Mouse (Mus musculus) heart, embryonic 14.5 days (tissue): ENCODE measurements around the gene Lsm10. TPM values are rescaled to one million over a fixed set of nuclear protein-coding genes. Genes with fewer than 3 reads are reported as not detected.

Experiments used
- ATAC-seq: fragments of 200-750 bp; cut with Nextera tagmentation; 2 replicates; pipeline ENCODE4 v1.8.0; 2017; ENCODE audit warnings: low read depth, moderate TSS enrichment; ENCODE audit not compliant: insufficient number of reproducible peaks, insufficient read depth, low FRiP score
- H3K27ac ChIP-seq, 2 experiments: fragments of 200-500 bp in 1 of 2; fragments of 300-500 bp in 1 of 2; sonication (generic) in 1 of 2; replicated peaks in 1 of 2; 2 replicates each; pipeline ENCODE4 v1.5.1; 2012 to 2014; ENCODE audit warnings: low read depth in 2 of 2, low read length in 2 of 2, control low read depth in 1 of 2, mild to moderate bottlenecking in 1 of 2, mixed read lengths in 1 of 2; ENCODE audit not compliant: control insufficient read depth in 1 of 2, insufficient read depth in 1 of 2
- H3K27me3 ChIP-seq: fragments of 300-500 bp; sonication (generic); 2 replicates; pipeline ENCODE4 v1.6.1; 2014; ENCODE audit warnings: mild to moderate bottlenecking, low read length, control low read depth; ENCODE audit not compliant: control insufficient read depth, insufficient read depth
- H3K36me3 ChIP-seq: fragments of 300-500 bp; sonication (generic); 2 replicates; pipeline ENCODE4 v1.6.1; 2014; ENCODE audit warnings: mild to moderate bottlenecking, control low read depth, low read length, mixed read lengths; ENCODE audit not compliant: control insufficient read depth, insufficient read depth
- H3K4me1 ChIP-seq, 2 experiments: fragments of 200-500 bp in 1 of 2; fragments of 300-500 bp in 1 of 2; sonication (generic) in 1 of 2; 2 replicates each; pipeline ENCODE4 v1.6.1; 2012 to 2014; ENCODE audit warnings: low read length in 2 of 2, control low read depth in 1 of 2, mixed read lengths in 1 of 2; ENCODE audit not compliant: control insufficient read depth in 2 of 2, insufficient read depth in 2 of 2
- H3K4me2 ChIP-seq: fragments of 300-500 bp; sonication (generic); 2 replicates; pipeline ENCODE4 v1.6.1; 2014; ENCODE audit warnings: mild to moderate bottlenecking, low read length
- H3K4me3 ChIP-seq, 2 experiments: fragments of 200-500 bp in 1 of 2; fragments of 300-500 bp in 1 of 2; sonication (generic) in 1 of 2; 2 replicates each; pipeline ENCODE4 v1.5.1; 2012 to 2014; ENCODE audit warnings: low read length in 2 of 2, mild to moderate bottlenecking in 2 of 2, control low read depth in 1 of 2, low read depth in 1 of 2, moderate library complexity in 1 of 2; ENCODE audit not compliant: control insufficient read depth in 1 of 2, insufficient read depth in 1 of 2
- H3K9ac ChIP-seq: fragments of 300-500 bp; sonication (generic); 2 replicates; pipeline ENCODE4 v1.6.1; 2014; ENCODE audit warnings: mild to moderate bottlenecking, low read length
- H3K9me3 ChIP-seq: fragments of 300-500 bp; sonication (generic); 2 replicates; pipeline ENCODE4 v1.6.1; 2016; ENCODE audit warnings: low read length, control low read depth; ENCODE audit not compliant: control insufficient read depth
- WGBS: fragments of 180-500 bp; shearing (Covaris S2); extraction: QIAGEN DNeasy Blood & Tissue Kit; methylation state at CpG from one replicate; pipeline ENCODE4 v1.1.7; 2014; 5-methylcytosine and 5-hydroxymethylcytosine counted together
- polyA plus RNA-seq: library from polyadenylated mRNA; unstranded; fragments of >200 nt; fragmentation: Nextera tagmentation; extraction: Ambion mirVana; gene quantifications from 2 replicates; pipeline ENCODE4 v1.2.1, GENCODE M21; 2014

Lsm10 gene
- polyA plus RNA-seq, 1 experiment from 2014 or later = 49.1 TPM

GRCm38 (mm10) chr4:126105131-126105783 lies 8.8 kb downstream of the Lsm10 start:
- peak overlapping the region; percentile 97 for H3K4me2 ChIP-seq
- H3K4me1 ChIP-seq = peaks cover 51 to 53% of the 10 kb centered on the region in 2 experiments
- H3K9ac ChIP-seq = peak overlapping the region; percentile 94; the same call in 1 of the 2 replicates
- no peak overlapping the region for H3K27ac ChIP-seq
- WGBS = 55% methylated on average over 7 of the region's 7 CpGs
- no peaks in the 10 kb centered on the region for H3K9me3 ChIP-seq
- H3K36me3 ChIP-seq = 0 out of 2 replicates have a peak, but pooled peaks cover 3% of the 10 kb centered on the region
- H3K27me3 ChIP-seq = no peaks in the 10 kb centered on the region
- ATAC-seq = no peak
- peak overlapping the region in 1 of 2 experiments; percentile 90; a peak in 2 of 4 replicates for H3K4me3 ChIP-seq

GRCm38 (mm10) chr4:126108061-126108740 lies 11.8 kb downstream of the Lsm10 start:
- H3K27ac ChIP-seq = peak overlapping the region; percentile 81 to 88
- H3K27me3 ChIP-seq = no peaks in the 10 kb centered on the region
- no peak for ATAC-seq
- peak overlapping the region; percentile 35 for H3K9ac ChIP-seq
- no peak overlapping the region for H3K4me3 ChIP-seq
- H3K36me3 ChIP-seq = no peaks in the 10 kb centered on the region
- 50% methylated on average over 8 of the region's 8 CpGs for WGBS
- peaks cover 47 to 61% of the 10 kb centered on the region in 2 experiments for H3K4me1 ChIP-seq
- no peak overlapping the region for H3K4me2 ChIP-seq
- H3K9me3 ChIP-seq = no peaks in the 10 kb centered on the region

GRCm38 (mm10) chr4:126109613-126110373 lies 13.4 kb downstream of the Lsm10 start:
- peak overlapping the region; percentile 51 for H3K4me2 ChIP-seq
- H3K36me3 ChIP-seq = no peaks in the 10 kb centered on the region
- no peaks in the 10 kb centered on the region for H3K9me3 ChIP-seq
- no peak overlapping the region for H3K4me3 ChIP-seq
- 48% methylated on average over 10 of the region's 10 CpGs for WGBS
- no peak; the same call in 1 of the 2 replicates for ATAC-seq
- H3K27me3 ChIP-seq = no peaks in the 10 kb centered on the region
- peak overlapping the region; percentile 44; the same call in 1 of the 2 replicates for H3K9ac ChIP-seq
- H3K4me1 ChIP-seq = peaks cover 43 to 60% of the 10 kb centered on the region in 2 experiments
- peak overlapping the region; percentile 88 to 94 for H3K27ac ChIP-seq

GRCm38 (mm10) chr4:126110374-126111152 lies 14.1 kb downstream of the Lsm10 start:
- no peaks in the 10 kb centered on the region for H3K27me3 ChIP-seq
- no peak overlapping the region for H3K4me3 ChIP-seq
- H3K27ac ChIP-seq = peak overlapping the region; percentile 88 to 94
- peak; percentile 69 for ATAC-seq
- 1% methylated on average over 12 of the region's 12 CpGs for WGBS
- peaks cover 38 to 52% of the 10 kb centered on the region in 2 experiments for H3K4me1 ChIP-seq
- no peaks in the 10 kb centered on the region for H3K36me3 ChIP-seq
- peak overlapping the region; percentile 51 for H3K4me2 ChIP-seq
- H3K9me3 ChIP-seq = no peaks in the 10 kb centered on the region
- H3K9ac ChIP-seq = peak overlapping the region; percentile 44

- Histone ChIP-seq H3K9me3 (no peaks in the 10 kb centered on the region), H3K4me2 (peak overlapping the region; percentile 51), H3K4me3 (no peak overlapping the region), H3K27me3 (no peaks in the 10 kb centered on the region), H3K9ac (peak overlapping the region; percentile 44), H3K27ac (peak overlapping the region; percentile 88 to 94), H3K36me3 (no peaks in the 10 kb centered on the region), H3K4me1 (peaks cover 38 to 56% of the 10 kb centered on the region in 2 experiments)
- WGBS = 16% methylated on average over 7 of the region's 7 CpGs
- ATAC-seq = no peak
Measured at GRCm38 (mm10) chr4:126111153-126111549, 14.7 kb downstream of the Lsm10 start.

GRCm38 (mm10) chr4:126113243-126113642 lies 16.8 kb downstream of the Lsm10 start:
- H3K9ac ChIP-seq = no peak overlapping the region
- H3K27ac ChIP-seq = no peak overlapping the region
- peaks cover 32 to 50% of the 10 kb centered on the region in 2 experiments for H3K4me1 ChIP-seq
- ATAC-seq = no peak
- no peak overlapping the region for H3K4me2 ChIP-seq
- H3K4me3 ChIP-seq = no peak overlapping the region
- WGBS = 75% methylated on average over 4 of the region's 4 CpGs
- H3K9me3 ChIP-seq = no peaks in the 10 kb centered on the region
- H3K27me3 ChIP-seq = no peaks in the 10 kb centered on the region
- peaks cover 5% of the 10 kb centered on the region; the same call in 1 of the 2 replicates for H3K36me3 ChIP-seq

- no peak overlapping the region for H3K27ac ChIP-seq
- H3K4me1 ChIP-seq = peaks cover 25 to 43% of the 10 kb centered on the region in 2 experiments
- H3K9me3 ChIP-seq = no peaks in the 10 kb centered on the region
- H3K4me2 ChIP-seq = no peak overlapping the region
- H3K27me3 ChIP-seq = no peaks in the 10 kb centered on the region
- H3K36me3 ChIP-seq = peaks cover 12% of the 10 kb centered on the region; the same call in 1 of the 2 replicates
- WGBS = 23% methylated on average over 6 of the region's 6 CpGs
- no peak for ATAC-seq
- no peak overlapping the region for H3K9ac ChIP-seq
- H3K4me3 ChIP-seq = no peak overlapping the region
Measured at GRCm38 (mm10) chr4:126113943-126114342, 17.5 kb downstream of the Lsm10 start.
